Mouse (Mus musculus): ENCODE measurements around the gene Tnfrsf23. TPM values are rescaled to one million over a fixed set of nuclear protein-coding genes. Genes with fewer than 3 reads are reported as not detected.

The Tnfrsf23 gene
- total RNA-seq (2021), result 1 to 10 TPM; 3.2 to 4.0 TPM
- long read RNA-seq, experiment 1, partial matches to known transcripts, result 1 of 2 reads
- long read RNA-seq, experiment 1, other reads (novel, unspliced or antisense), result 1 of 2 reads
- long read RNA-seq, experiment 2, partial matches to known transcripts, result 0 of 4 reads
- long read RNA-seq, experiment 2, other reads (novel, unspliced or antisense), result 2 of 4 reads

DNA sequence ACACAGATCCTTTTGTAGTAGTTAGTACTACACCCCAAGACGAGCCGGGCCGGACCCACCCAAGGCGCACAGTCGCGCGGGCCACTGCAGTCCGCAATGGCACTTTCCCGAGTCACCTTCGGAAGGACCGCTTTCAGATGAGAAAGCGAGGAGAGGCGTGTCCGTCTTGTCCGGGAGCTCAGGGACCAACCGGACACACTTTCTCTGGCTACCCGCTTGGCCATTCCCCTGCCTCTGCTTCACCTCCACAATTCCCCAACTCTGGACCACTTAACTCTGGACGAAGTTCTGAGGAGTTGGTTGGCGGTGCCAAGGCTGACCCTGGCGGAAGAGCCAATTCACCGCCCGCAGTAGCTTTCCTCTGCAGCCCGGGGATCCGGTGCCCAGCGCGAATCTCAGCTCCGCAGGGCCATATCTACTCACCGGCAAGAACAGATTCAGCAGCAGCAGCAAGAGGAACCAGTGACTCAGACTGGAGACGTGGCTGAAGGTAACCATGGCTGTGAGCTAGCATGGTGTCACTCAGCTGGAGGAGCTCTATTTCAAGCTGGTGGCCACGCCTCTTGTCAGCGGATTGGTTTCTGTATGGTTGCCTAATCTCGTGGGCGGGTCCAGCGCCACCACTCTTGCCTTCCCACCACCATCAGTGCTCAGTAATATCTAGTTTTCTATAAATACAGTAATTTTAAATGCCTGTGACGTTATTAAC lies at the start of gene Tnfrsf23:
TSS of gene Tnfrsf23 (minus strand) at position 514 of the 709 bp plus-strand sequence.
- DNase-seq, result peak; percentile 75
- intact Hi-C loops (cut with DNase I; ENCODE audit: low total_unique reads), result no loop called here

DNA sequence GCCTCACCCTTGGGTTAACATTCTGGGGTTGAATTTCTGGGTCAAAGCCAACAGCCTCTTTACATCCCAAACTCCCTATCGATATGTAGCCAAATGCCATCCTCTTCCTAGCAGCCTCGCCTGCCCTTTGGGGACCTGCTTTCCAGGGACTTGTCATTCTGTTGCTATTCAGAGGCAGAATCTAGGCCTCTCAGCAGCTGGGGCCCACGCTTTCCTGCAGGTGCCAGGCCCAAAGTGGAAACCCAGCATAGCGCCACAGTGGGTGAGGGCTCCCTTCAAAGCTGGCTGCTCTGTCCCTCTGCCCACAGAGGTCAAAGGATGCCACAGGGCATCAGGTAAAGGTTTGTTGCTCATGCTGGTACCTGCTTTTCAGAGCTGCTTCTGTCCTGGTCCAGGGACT lies 48.1 kb upstream of the Tnfrsf23 start:
- DNase-seq, result no peak
- intact Hi-C loops (cut with DNase I; ENCODE audit: low total_unique reads), result no loop called here

DNA sequence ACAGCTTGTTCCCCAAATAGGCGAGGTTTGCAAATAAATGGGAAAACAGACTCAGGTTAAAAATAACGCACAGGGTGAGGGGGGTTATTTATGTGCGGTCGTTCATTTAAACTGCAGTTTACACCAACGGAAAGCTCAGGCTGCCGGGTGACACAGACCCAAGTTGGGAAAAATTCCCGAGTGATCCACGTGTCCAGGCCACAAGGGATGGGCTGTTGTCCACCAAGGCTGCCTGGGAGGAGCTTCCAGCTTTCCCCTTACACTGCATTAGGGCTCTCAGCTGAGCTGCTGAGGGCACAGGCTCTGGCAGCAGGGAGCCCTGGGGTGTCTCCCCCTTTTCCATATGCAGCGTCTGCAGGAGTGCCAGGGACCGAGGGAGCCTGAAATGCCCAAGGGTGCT lies 44.2 kb upstream of the Tnfrsf23 start:
- DNase-seq, result peak; percentile 37
- intact Hi-C loops (cut with DNase I; ENCODE audit: low total_unique reads), result no loop called here

DNA sequence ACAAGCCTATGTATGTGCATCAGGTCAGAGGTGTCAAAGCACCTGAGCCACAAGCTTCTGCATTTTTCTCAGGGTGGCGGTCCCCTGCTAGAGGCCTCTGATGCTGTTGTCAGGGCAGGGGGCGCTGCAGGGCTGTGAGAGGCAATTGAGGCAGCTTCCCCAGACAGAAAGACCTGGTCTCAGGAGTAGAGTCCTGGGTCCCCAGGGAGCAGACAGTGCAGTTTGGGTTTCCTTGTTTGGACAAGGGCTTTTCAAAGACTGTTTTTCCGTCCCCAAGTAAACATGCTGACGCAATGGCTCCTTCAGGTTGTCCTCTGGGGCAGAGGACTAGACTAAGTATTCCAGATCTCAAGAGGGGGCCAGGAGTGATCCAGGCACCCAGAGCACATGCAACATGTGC lies 40.7 kb upstream of the Tnfrsf23 start:
- intact Hi-C loops (cut with DNase I; ENCODE audit: low total_unique reads), result no loop called here

DNA sequence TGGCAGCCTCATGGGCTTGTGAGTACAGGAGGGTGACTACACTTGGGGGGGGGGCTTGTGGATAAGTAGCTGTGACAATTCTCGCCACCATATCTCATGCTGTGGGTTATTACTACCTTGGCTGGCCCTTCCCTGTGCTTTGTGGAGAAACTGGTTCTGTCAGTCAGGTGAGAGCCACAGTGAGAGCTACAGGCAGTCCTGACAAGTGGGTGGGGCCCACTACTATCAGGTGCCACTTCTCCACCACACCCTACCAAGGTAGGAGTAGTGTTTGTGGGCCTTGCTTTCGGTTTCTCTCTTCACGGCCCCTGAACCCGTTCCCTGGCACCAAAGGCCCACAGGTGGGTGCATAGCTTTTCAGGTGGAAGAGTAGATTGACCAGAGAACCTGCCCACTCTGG lies 38.2 kb upstream of the Tnfrsf23 start:
- intact Hi-C loops (cut with DNase I; ENCODE audit: low total_unique reads), result no loop called here

More for the DNA sequence above, 40.7 kb upstream of the Tnfrsf23 start:
- DNase-seq, result no peak

DNA sequence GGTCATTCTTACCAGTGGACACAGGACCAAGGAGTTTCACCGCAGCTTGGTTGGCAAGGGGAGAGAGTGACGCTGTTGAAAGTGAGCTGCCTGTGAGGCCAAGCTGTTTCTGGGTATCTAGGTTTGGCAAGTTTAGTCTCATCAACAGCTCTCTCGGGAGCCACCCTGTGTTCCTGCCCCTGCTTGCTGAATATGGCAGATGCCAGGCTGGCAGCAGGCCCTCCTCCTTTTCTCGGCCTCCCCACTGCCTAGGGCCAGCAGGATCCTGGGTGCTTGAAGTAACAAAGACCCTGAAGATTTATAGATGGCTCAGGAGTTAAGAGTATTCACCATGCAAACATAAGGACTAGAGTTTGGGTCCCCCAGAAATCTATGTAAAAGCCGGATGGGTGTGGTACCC lies 37.0 kb upstream of the Tnfrsf23 start:
- peak; percentile 21 for DNase-seq
- intact Hi-C loops (cut with DNase I; ENCODE audit: low total_unique reads), result no loop called here

More for the DNA sequence above, 38.2 kb upstream of the Tnfrsf23 start:
- no peak for DNase-seq

DNA sequence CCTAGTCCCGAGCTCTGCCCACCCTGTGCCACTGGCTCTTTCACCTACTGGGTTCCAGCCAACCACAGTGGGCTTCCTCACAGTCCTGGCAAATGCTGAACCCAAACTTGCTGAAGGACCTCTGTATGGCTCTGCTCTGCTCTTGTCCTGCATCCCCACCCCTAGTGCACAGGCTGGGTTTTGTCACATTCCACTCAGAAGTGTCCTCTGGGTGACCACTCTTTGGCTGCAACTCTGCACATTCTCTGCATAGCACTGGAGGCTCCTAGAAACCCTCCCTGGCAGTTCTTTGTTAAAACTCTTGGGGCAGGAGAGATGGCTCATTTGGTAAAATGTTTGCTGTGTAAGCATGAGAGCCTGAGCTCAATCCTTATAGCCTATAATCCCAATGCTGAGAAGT lies 32.1 kb upstream of the Tnfrsf23 start:
- intact Hi-C loops (cut with DNase I; ENCODE audit: low total_unique reads), result no loop called here
- no peak for DNase-seq

DNA sequence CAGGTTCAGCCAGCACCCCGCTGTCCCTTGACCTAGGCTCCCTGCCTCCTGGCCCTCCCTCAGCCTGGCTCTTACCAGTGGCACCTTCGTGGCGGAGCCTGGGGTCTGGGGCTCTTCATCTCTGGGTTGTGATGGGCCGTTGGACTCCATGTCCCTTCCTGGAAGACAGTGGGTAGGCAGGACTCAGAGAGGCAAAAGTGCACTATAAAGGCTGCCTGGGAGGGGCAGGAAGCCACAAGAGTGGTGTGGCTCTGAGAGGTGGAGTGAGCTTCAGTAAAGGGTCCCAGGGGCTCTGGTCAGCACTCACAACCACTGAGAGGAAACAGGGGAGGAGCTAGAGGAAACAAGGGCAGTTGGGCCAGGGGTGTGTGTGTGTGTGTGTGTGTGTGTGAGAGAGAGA lies 27.7 kb upstream of the Tnfrsf23 start:
- no peak for DNase-seq
- intact Hi-C loops (cut with DNase I; ENCODE audit: low total_unique reads), result no loop called here

DNA sequence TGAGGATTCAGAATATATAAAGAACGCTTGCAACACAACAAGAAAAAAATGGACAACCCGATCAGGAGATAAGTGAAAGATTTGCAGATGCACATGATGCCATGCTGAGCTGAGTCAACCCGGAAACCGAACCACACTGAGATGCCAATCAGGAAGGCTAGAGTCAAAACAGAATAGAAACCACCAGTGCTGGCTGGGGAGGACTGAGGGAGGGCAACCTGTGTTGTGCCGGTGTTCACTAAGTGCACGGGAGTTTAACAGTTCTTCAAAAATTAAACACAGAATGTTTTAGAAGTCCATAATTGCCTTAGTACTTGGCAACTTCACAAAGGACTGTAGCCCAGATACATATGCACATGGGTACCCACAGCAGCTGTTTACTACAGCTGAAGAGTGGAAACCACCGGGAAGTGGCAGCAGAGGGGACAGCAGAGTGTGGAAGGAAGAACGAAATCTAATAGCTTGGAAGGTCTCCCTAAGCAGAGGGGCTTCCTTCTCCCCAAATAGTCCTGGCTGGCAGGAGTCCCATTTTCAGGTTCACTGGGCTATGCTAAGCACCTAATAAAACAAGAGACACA lies 27.2 kb upstream of the Tnfrsf23 start:
- intact Hi-C loops (cut with DNase I; ENCODE audit: low total_unique reads), result no loop called here
- no peak for DNase-seq

DNA sequence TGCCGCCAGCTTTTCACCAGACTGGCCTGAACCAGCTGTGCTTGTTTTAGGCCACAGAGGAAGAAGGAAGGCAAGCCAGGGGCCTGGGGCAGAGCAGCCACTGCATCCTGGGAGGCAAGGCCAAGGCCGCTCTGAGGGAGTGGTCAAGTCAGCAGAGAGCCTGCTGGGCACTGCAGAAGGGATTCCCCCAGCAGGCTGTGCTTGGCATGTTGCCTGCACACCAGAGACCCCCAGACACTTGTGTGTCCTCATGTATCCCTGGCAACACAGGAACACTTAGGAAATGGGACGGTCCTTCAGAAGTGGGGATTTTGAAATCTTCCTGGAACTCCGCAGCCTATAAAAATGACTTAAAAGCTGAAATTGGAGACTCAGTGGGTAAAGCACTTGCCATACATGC lies 26.4 kb upstream of the Tnfrsf23 start:
- intact Hi-C loops (cut with DNase I; ENCODE audit: low total_unique reads), result no loop called here
- no peak for DNase-seq

DNA sequence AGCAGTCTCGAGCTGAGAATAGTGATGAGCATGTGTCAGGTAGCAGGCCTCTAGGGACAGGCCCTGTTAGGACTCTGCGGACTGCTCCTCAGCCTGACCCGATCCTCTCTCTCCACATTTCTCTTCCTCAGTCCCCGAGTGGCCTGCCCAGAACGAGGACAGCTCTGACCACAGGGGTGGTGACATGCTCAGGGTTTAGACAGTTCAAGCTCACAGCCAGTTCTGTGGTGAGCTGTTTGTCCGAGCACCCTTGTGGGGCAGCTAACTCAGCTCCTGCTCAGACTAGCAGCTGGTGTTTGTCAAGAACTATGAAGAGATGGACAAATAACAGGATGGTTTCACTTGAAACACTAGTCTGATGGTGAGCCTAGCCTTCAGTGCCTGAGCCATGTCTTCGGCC lies 25.7 kb upstream of the Tnfrsf23 start:
- DNase-seq, result no peak
- intact Hi-C loops (cut with DNase I; ENCODE audit: low total_unique reads), result no loop called here

DNA sequence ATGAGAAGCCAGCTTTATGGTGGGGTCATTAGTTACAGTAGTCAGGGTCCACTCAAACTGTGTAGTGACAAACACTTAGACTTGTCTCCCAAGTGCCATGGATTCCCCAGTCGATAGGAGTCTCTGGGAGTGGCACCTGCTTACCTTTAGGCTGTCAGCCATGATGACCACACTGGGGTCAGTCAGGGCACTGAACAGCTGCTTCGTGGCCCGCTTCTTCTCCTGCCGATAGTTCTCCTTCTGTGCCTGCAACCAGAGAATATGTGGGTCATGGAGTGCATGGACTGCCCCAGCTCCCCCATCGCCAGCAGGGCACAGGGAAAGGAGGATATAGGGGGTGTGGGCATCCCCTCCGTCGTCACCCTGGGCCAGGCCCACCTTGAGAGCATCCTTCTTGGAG lies 23.7 kb upstream of the Tnfrsf23 start:
- DNase-seq, result no peak
- intact Hi-C loops (cut with DNase I; ENCODE audit: low total_unique reads), result no loop called here

DNA sequence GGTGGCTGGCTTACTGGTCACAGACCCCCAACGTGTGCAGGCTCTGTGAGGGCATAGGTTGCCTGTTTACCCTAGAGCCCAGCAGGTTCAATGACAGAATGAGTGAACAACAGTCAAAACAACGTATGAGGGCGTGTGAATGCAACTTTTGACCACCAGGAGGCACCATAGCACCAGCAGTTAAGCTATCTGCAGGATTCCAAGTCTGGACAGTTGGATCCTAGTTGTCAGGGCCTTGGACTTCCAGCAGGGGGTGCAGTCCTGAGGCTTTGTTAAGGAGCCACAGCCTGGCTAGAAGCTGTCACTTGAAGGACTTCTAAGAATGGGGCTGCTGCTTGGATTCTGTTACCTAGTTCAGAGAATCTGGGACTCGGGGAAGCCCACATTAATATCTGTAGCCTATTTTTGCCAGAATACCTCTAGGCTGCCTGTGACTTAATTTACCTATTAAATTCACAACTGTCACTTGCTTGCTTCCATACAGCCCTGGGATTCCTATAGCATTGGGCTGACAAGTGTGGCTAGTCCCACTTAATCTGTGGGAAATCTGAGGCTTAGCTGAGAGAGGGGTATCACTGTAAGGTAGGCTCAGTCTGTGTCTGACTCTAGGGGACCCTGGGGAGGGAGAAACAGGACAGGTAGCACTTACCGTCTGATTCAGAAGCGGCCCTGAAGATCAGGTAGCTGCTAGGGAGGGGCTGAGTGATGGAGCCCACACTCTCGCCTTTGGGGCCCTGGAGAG lies 21.2 kb upstream of the Tnfrsf23 start:
- intact Hi-C loops (cut with DNase I; ENCODE audit: low total_unique reads), result loop anchor here (2.0 kb wide), 1 partner anchor 42 kb away; no protein-coding TSS in a partner anchor
- peak; percentile 91 for DNase-seq

DNA sequence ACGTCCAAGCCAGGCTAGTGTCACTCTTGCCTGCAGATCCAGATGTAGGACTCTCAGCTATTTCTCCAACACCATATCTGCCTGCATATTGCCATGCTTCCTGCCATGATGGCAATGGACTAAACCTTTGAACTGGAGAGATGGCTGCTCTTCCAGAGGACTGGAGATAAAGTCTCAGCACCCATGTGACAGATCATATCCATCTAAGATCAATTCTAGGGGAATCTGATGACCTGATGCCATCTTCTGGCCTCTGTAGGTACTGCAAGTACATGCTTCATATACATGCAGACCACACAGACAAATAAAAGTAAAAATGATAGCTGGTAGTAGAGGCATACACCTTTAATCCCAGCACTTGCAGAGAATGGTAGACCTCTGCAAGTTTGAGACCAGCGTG lies 10.5 kb upstream of the Tnfrsf23 start:
- intact Hi-C loops (cut with DNase I; ENCODE audit: low total_unique reads), result no loop called here
- no peak for DNase-seq

DNA sequence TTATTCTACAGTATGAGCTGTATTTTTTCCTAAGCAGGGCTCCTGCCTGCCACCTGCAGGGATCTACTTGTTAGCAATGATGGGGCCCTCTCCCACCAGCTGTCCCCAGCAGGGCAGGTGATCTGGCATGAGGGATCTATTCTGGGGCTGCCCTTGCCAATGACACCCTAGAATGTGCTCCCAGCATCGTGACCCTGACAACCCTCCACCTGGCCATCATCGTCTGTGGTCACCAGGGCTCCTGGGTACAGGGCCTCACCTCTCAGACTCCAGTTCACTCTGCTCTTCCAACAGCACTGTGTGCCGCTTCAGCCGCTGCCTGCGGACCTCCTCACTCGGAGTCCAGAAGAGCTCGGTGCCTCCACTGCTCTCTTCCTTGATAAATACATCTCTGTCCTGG lies 8.9 kb upstream of the Tnfrsf23 start:
- intact Hi-C loops (cut with DNase I; ENCODE audit: low total_unique reads), result loop anchor here (5.0 kb wide), 1 partner anchor 112 kb away; no protein-coding TSS in a partner anchor
- DNase-seq, result no peak

DNA sequence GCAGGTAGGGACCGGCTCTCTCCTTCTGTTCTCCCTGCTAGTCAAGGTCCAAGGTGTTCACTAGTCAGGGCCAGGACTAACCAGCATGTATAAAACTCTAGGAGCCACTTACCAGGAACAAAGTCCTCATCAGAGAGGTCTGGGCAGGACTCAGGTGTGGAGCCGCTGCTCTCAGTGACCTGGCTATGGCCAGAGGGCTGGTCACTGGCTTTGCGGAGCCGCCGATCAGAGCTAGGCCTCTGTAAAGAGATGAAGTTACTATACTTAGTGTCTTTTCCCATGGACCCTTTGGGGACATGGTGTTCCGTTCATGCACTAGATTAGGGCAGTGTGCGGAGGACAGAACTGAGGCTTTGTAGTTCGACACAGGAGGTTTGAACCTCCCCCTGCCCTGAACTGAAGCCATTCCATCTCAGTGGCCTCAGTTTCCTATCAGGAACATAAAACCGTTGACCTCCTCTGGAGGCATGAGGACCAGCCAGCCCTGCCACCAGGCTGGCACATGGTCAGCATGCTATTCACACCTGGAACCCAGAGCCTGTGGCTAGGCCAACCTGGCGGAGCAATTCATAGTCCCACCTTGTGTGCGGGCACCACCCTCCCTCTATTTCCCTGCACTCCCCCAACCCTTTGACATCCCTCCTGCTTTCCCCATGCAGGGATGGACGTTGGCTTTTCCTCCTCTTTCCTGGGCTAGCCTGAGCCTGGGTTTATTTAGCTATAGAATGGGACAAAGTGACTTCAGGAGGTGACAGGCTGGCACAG lies 7.3 kb upstream of the Tnfrsf23 start:
- intact Hi-C loops (cut with DNase I; ENCODE audit: low total_unique reads), result loop anchor here (5.0 kb wide), 1 partner anchor 111 kb away; no protein-coding TSS in a partner anchor

DNA sequence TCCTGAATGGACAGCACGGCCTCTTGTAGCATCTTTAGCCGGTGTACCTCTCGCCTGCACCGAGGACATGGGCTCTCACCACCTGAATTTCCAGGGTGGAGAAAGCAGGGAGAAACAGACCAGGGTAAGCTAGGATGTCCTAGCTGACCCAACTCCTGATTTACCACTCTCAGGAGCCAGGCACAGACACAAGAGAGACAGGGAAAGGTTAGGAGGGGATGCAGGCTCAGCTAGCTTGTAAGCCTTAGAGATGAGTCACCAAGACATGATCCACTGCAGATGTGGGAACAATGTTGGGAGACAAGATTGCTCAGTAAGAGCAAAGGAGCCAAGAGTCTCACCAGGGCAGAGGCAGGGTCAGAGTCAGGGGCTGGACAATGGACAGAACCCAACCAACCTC lies 6.2 kb upstream of the Tnfrsf23 start:
- intact Hi-C loops (cut with DNase I; ENCODE audit: low total_unique reads), result loop anchor here (5.0 kb wide), 1 partner anchor 110 kb away; no protein-coding TSS in a partner anchor

More for the DNA sequence above, 7.3 kb upstream of the Tnfrsf23 start:
- no peak for DNase-seq

DNA sequence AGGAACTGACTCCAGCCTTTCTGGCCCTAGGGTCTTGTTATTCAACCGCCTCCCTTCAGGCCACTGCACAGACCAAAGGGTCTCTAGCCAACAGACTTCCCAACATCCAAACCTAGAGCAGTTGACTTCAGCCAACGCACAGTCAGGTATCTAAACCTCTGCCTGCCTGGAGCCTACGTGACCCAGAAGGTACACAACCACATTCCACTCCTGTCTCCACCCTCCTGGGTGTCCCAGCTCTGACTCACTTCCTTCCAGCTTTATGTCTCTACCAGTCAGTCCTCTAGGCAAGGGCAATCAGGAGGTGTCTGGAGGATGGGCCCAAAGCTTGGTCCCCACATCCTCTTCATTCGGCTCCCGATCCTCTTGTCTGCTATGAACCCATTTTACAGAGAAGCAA lies 5.5 kb upstream of the Tnfrsf23 start:
- intact Hi-C loops (cut with DNase I; ENCODE audit: low total_unique reads), result loop anchor here (5.0 kb wide), 1 partner anchor 109 kb away; no protein-coding TSS in a partner anchor

More for the DNA sequence above, 6.2 kb upstream of the Tnfrsf23 start:
- no peak for DNase-seq

DNA sequence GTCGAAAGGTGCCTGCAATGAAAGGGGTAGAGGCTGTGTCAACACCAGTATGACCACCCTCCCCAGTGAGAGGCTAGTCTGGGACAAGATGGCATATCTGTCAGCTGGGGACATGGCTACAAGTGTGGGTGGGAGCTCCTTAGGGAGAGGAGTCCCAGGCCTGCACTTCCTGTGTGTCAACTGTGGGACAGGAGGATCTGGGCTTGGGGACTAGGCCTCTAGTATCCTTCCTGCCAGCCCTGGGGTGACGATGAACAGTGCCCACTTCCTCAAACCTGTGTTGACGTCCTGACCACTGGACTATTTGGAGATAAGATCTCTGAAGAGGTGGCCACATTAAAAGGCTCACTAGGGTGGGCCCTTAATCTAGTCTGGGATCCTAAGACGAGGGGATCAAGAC lies 4.3 kb upstream of the Tnfrsf23 start:
- intact Hi-C loops (cut with DNase I; ENCODE audit: low total_unique reads), result loop anchor here (5.0 kb wide), 1 partner anchor 108 kb away; no protein-coding TSS in a partner anchor
- DNase-seq, result no peak

More for the DNA sequence above, 5.5 kb upstream of the Tnfrsf23 start:
- no peak for DNase-seq

Data from gastrocnemius, postnatal 14 days (tissue).